Mouse (Mus musculus) embryonic facial prominence, embryonic 11.5 days (tissue): ENCODE results near the gene Rps6ka4. TPM values are rescaled to one million over a fixed set of nuclear protein-coding genes. Genes with fewer than 3 reads are reported as not detected.

Experiments used
- ATAC-seq: fragments of 200-750 bp; cut with Nextera tagmentation; replicated peaks from 2 replicates; pipeline ENCODE4 v1.8.0; 2017; ENCODE audit warnings: low read depth; ENCODE audit not compliant: insufficient number of reproducible peaks, low FRiP score, low TSS enrichment
- DNase-seq: peaks from one replicate; pipeline ENCODE4 v3.0.0-alpha.2; 2015; ENCODE audit warnings: low spot score
- H3K27ac ChIP-seq: fragments of 300-500 bp; sonication (generic); replicated peaks from 2 replicates; pipeline ENCODE4 v1.5.1; 2014; ENCODE audit warnings: mild to moderate bottlenecking, low read depth, low read length, control low read depth
- H3K27me3 ChIP-seq: fragments of 300-500 bp; sonication (generic); 2 replicates; pipeline ENCODE4 v1.6.1; 2014; ENCODE audit warnings: mild to moderate bottlenecking, low read length, moderate library complexity, mixed read lengths; ENCODE audit not compliant: control insufficient read depth, insufficient read depth
- H3K36me3 ChIP-seq: fragments of 300-500 bp; sonication (generic); replicated peaks from 2 replicates; pipeline ENCODE4 v1.6.1; 2014; ENCODE audit warnings: low read depth, mild to moderate bottlenecking, low read length, moderate library complexity, mixed read lengths; ENCODE audit not compliant: control insufficient read depth, insufficient read depth
- H3K4me1 ChIP-seq: fragments of 300-500 bp; sonication (generic); 2 replicates; pipeline ENCODE4 v1.6.1; 2014; ENCODE audit warnings: low read length, mixed read lengths; ENCODE audit not compliant: control insufficient read depth, insufficient read depth
- H3K4me2 ChIP-seq: fragments of 300-500 bp; sonication (generic); 2 replicates; pipeline ENCODE4 v1.6.1; 2014; ENCODE audit warnings: low read depth, mild to moderate bottlenecking, control low read depth, low read length, moderate library complexity
- H3K4me3 ChIP-seq: fragments of 300-500 bp; sonication (generic); 2 replicates; pipeline ENCODE4 v1.5.1; 2014; ENCODE audit warnings: low read depth, low read length, control low read depth
- H3K9ac ChIP-seq: fragments of 300-500 bp; sonication (generic); replicated peaks from 2 replicates; pipeline ENCODE4 v1.6.1; 2014; ENCODE audit warnings: mild to moderate bottlenecking, control low read depth, low read length
- H3K9me3 ChIP-seq: fragments of 300-500 bp; sonication (generic); replicated peaks from 2 replicates; pipeline ENCODE4 v1.6.1; 2016; ENCODE audit warnings: mild to moderate bottlenecking, low read length, inconsistent platforms, mixed read lengths; ENCODE audit not compliant: control insufficient read depth
- WGBS: fragments of 180-500 bp; shearing (Covaris S2); extraction: QIAGEN DNeasy Blood & Tissue Kit; methylation state at CpG from one replicate; pipeline ENCODE4 v1.1.7; 2014; 5-methylcytosine and 5-hydroxymethylcytosine counted together
- polyA plus RNA-seq: library from polyadenylated mRNA; unstranded; fragments of >200 nt; fragmentation: Nextera tagmentation; extraction: Ambion mirVana; gene quantifications from 2 replicates; pipeline ENCODE4 v1.2.1, GENCODE M21; 2014

Rps6ka4 gene
- polyA plus RNA-seq, 1 experiment from 2014 or later, result 5.9 TPM

DNA sequence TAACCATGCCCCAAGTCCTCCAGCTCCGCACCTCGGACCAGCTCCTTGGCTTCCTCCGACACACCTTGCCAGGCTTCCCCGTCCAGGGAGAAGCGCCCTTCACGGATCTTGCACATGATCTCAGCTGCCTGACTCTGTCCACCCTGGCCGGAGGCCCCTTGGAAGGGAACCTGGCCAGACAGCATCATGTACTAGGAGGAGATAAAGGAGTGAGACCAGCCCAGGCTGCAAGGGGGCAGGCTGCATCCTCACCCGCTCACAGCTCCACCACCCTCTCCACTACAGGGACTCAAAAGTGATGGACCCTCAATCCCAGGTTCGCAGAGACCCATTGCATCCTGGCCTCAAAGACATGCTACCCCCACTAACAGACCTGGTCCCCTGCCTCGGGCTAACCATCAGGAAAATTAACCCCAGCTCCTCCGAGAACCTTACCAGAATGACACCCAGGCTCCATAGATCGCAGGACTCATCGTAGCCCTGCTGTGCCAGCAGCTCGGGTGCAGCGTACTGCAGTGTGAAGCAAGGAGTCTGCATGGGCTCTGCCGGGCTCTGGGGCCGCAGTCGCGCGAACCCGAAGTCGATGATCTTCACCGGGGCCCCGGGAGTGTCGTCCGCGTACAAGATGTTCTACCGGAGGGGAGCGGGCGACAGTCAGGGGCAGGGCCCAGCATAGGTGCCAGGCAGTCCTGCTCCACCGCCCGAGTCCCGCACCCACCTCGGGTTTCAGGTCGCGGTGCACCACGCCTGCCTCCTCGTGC is 9.7 kb downstream of the Rps6ka4 start:
- peak overlapping the region; percentile 29 for H3K4me3 ChIP-seq
- peak overlapping the region; percentile 62 for H3K4me2 ChIP-seq
- H3K9ac ChIP-seq, result peak overlapping the region; percentile 32
- WGBS, result 2% methylated on average over 38 of the region's 38 CpGs
- no peak overlapping the region for H3K27ac ChIP-seq
- no peaks in the 10 kb centered on the region for H3K9me3 ChIP-seq
- ATAC-seq (no peak), DNase-seq (no peak)
- peaks cover 41% of the 10 kb centered on the region for H3K27me3 ChIP-seq
- no peaks in the 10 kb centered on the region for H3K36me3 ChIP-seq
- peaks cover 13% of the 10 kb centered on the region for H3K4me1 ChIP-seq

DNA sequence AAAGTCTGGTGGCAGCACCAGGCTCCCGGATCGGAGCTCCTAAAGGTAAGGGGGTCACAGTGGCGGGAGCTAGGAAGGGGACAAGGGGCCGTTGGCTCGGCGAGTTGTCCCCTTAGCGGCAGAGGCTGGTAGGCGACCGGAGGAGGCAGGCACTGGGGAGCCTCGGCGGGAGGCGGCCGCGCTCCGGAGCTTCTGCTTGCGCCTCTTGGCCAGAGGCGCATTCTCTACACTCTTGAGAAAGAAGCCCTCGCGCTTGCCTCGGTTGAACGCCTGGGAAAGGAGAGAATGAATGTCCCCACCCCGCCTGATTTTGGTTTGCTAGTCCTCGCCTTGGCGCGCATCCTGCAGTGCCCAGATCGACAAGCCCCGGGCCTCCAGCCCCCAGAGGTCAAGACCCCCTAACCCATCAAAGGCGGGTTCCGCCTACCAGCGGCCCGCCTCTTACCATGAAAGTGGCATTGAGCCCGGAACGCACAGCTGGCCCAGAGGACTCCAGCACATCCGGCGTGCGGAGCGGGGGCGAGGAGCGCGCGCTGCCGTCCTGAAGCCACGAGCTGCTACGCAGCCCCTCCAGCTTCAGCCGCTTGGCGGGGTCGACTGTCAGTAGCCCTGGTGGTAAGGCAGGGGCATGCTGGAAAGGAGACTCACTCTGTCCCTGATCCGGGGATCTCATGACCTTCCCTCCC is 10.4 kb downstream of the Rps6ka4 start:
- peak overlapping the region; percentile 26 for H3K4me3 ChIP-seq
- peak; percentile 54 for DNase-seq
- ATAC-seq, result no peak
- H3K27ac ChIP-seq, result no peak overlapping the region
- H3K27me3 ChIP-seq, result peaks cover 41% of the 10 kb centered on the region
- under 1% methylated on average over 48 of the region's 48 CpGs for WGBS
- H3K9ac ChIP-seq, result no peak overlapping the region
- no peaks in the 10 kb centered on the region for H3K9me3 ChIP-seq
- H3K4me2 ChIP-seq, result peak overlapping the region; percentile 62
- H3K36me3 ChIP-seq, result no peaks in the 10 kb centered on the region
- peaks cover 13% of the 10 kb centered on the region for H3K4me1 ChIP-seq

DNA sequence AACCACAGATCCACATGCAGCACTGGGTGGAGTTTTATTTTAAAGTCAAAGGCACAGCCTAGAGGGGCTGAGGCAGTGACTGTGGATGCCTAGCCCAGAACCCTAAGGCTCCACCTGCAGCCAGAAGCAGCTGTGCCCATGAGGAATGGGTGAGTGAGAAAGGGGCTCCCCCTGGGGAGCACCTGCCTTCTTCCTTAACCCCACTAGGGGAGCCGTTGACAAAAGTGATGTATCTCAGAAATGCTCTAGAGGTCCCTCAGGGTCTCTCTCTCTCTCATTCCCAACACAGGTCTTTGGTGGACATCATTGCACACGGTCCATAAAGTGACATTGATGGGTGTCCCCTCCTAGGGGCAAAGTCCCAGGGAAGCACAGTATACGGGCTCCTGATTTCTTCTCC is 11.4 kb downstream of the Rps6ka4 start:
- no peaks in the 10 kb centered on the region for H3K9me3 ChIP-seq
- peaks cover 41% of the 10 kb centered on the region for H3K27me3 ChIP-seq
- H3K27ac ChIP-seq, result no peak overlapping the region
- ATAC-seq, result no peak
- no peak overlapping the region for H3K4me2 ChIP-seq
- no peak for DNase-seq
- no peak overlapping the region for H3K9ac ChIP-seq
- no peaks in the 10 kb centered on the region for H3K36me3 ChIP-seq
- WGBS, result 10% methylated on average over 3 of the region's 3 CpGs
- peaks cover 13% of the 10 kb centered on the region for H3K4me1 ChIP-seq
- no peak overlapping the region for H3K4me3 ChIP-seq

DNA sequence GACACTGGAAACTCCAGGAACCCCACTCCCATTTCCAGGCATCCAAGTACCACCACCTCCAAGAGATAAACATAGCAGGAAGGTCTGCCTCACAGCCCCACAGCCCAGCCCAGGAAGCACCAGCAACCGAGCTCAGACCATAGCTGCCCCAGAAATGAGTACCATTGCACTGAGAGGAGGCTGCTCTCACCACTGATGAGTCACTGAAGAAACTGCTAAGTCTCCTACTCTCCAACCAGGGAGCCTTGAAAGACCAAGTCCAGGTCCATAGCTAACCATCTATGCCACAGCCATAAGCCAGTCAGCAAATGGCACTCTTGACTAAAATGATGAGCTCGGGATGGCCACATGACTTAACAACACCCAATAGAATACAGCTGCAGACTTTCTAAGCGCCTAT is 13.8 kb downstream of the Rps6ka4 start:
- ATAC-seq (no peak), DNase-seq (no peak)
- Histone ChIP-seq H3K27ac (no peak overlapping the region), H3K36me3 (no peaks in the 10 kb centered on the region), H3K4me2 (no peak overlapping the region), H3K4me1 (peaks cover 13% of the 10 kb centered on the region), H3K4me3 (no peak overlapping the region), H3K27me3 (peaks cover 34% of the 10 kb centered on the region), H3K9me3 (no peaks in the 10 kb centered on the region), H3K9ac (no peak overlapping the region)
- 69% methylated on average over 3 of the region's 3 CpGs for whole genome bisulfite sequencing

DNA sequence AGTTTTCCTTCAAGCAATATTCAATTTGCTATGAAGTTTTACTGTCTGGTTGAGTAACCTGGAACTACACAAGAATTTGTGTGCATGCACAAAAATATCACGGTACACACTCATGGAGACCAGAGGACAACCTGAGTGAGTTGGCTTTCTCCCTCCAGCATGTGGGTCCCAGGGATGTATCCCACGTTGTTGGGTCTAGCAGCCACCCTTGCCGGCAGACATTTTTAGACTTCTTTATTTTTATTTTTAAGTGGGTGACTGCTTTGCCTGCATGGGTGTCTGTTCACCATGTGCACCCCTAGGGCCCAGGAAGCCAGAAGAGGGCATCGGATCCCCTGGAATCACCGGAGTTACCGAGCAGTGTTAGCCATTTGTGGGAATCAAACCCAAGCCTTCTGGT is 15.1 kb downstream of the Rps6ka4 start:
- DNase-seq (no peak), ATAC-seq (no peak)
- 86% methylated on average over 6 of the region's 6 CpGs for WGBS
- Histone ChIP-seq H3K27me3 (peaks cover 22% of the 10 kb centered on the region), H3K9me3 (no peaks in the 10 kb centered on the region), H3K4me2 (no peak overlapping the region), H3K4me1 (peaks cover 4% of the 10 kb centered on the region; the same call in 1 of the 2 replicates), H3K4me3 (no peak overlapping the region), H3K9ac (no peak overlapping the region), H3K36me3 (no peaks in the 10 kb centered on the region), H3K27ac (no peak overlapping the region)

DNA sequence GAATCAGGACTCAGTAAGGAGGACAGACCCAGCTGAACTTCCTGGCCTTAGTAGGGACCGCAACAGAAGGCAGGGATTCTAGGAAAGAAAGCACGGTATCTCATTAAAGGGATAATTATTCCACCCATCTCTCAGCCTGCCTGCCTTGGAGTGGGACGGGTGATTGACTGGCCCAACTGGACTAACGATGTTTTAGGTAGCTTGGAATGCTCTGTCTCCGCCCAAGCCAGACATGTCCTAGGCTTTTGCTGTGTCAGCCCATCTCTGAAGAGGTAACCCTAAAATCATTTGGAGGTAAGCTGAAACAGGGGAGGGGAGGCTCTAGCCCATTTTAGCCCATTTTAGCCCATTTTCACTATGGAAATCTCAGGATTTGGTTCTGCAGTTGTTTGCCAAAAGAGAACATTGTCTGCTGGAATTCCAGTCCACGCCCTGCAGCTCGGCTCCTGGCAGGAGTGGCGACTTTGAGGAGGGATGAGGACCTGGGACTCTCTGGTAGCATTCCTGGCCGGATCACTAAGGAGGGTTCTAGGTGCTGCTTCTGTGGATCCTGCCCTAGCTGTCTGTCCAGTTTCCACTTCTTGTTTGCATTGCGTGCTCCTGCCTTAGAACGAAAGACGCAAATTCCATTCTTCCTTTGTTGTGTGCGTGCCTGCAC is 19.8 kb downstream of the Rps6ka4 start:
- 83% methylated on average over 13 of the region's 13 CpGs for WGBS
- Histone ChIP-seq H3K9me3 (no peaks in the 10 kb centered on the region), H3K27me3 (no peaks in the 10 kb centered on the region)

DNA sequence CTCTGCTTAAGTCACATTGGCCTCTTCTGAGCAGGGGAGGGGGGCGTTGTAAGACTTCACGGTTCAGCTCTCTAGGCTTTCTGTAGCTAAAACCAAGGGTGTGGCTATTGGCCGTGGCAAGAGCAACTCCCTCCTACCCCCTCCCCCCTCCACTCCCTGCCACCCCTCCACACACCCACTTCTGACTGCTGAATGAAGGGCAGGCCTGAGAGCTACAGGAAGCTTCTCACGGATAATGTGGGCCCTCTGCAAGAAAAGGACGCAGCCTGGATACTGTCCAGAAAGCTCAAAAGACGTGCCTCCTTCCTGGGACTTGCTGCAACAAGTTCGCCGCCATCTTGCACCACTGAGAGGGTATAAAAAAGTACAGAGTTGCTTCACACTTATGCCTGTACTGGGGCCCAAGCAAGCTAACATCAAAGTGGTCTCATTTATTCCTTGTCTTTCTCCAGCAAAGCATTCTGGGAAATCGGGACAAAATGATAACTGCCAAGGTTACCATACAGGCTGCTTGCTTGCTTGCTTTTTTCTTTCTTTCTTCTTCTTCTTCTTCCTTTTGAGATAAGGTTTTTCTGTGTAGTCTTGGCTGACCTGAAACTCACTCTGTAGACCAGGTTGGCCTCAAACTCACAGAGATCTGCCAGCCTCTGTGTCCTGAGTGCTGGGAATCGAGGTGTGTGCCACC is 21.2 kb downstream of the Rps6ka4 start:
- H3K4me1 ChIP-seq, result no peaks in the 10 kb centered on the region
- H3K9me3 ChIP-seq, result no peaks in the 10 kb centered on the region
- no peaks in the 10 kb centered on the region for H3K36me3 ChIP-seq
- ATAC-seq, result no peak
- H3K27me3 ChIP-seq, result no peaks in the 10 kb centered on the region
- H3K27ac ChIP-seq, result no peak overlapping the region
- WGBS, result 48% methylated on average over 10 of the region's 10 CpGs
- no peak overlapping the region for H3K4me2 ChIP-seq
- no peak overlapping the region for H3K4me3 ChIP-seq
- no peak overlapping the region for H3K9ac ChIP-seq
- no peak for DNase-seq

More for the DNA sequence above, 19.8 kb downstream of the Rps6ka4 start:
- ATAC-seq (no peak), DNase-seq (no peak)
- H3K36me3 ChIP-seq, result no peaks in the 10 kb centered on the region
- no peaks in the 10 kb centered on the region for H3K4me1 ChIP-seq
- no peak overlapping the region for H3K27ac ChIP-seq
- H3K4me2 ChIP-seq, result no peak overlapping the region
- no peak overlapping the region for H3K4me3 ChIP-seq
- no peak overlapping the region for H3K9ac ChIP-seq
